Comparison of ENCODE assay signal across 14 mouse cellular contexts in the genomic region with DNA sequence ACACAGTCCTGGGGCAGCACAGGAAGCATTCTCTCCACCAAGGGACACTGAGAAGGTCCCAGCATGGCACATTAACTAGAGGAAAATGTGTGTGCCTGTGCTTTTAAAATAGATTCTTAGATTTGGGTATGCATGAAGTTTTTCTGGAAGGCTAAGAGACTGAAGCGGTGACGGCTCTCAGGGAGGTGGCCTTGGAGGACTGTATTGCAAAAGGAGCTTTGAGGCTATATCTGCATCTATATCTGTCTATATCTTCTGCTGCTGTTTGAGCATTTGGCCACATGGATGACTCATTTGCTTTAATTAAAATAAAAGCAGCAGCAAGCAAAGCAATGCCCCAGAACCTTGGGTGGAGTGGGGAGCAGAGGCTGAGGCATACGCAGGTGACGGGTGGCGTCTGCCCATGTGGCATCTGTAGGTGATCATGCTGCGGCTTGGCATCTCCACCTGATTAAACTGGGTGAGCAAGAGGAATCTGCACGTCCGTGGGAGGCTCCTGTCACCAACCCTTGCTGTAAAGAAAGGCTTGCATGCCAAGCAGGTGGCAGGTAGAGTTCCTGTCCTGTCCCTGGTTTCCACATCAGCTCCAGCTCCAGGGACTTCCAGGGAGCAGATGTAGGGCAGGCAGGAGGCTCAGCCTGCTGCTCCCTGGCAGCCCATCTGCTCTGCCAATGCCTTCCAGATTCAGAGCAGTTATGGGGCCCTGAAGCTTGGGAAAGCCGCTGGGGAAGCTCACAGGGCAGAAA.
DNase-seq lines count a peak whose midpoint lies in the region; ATAC-seq and TF ChIP-seq lines count a peak whose summit lies in the region.
"Had no signal": no experiment of that assay in that cellular context is flagged by ENCODE, and none has a peak within 500 bp of the region (broad histone marks: within the 10 kb centered on the region; RNA-seq: fewer than 3 reads in every experiment).

No protein-coding gene starts in this region.

- no peak overlapping the region for H3K9ac ChIP-seq in hindbrain, embryonic 16.5 days (ENCODE audit: low read depth, low read length)
- H3K9ac ChIP-seq in hindbrain, embryonic 12.5 days: no peak overlapping the region
- no peak overlapping the region for H3K9ac ChIP-seq in liver, postnatal 0 days (replicated peaks)
- no peak overlapping the region for H3K9ac ChIP-seq in kidney, embryonic 14.5 days (ENCODE audit: low read depth, low read length)
- H3K9ac ChIP-seq: kidney, embryonic 15.5 days; liver, embryonic 14.5 days; neural tube, embryonic 12.5 days had no signal

- TF ChIP-seq CTCF in liver, postnatal 0 days (IDR thresholded peaks at IDR 0.05; ENCODE audit: low read depth): no peak

- WGBS in hindbrain, embryonic 16.5 days: 73% methylated on average over 9 of the region's 9 CpGs
- 84% methylated on average over 9 of the region's 9 CpGs for WGBS in hindbrain, embryonic 12.5 days
- 73% methylated on average over 9 of the region's 9 CpGs for WGBS in liver, postnatal 0 days (ENCODE audit: insufficient replicate concordance)
- 87% methylated on average over 9 of the region's 9 CpGs for WGBS in kidney, embryonic 14.5 days

- TF ChIP-seq EP300 in liver, postnatal 0 days (IDR thresholded peaks at IDR 0.05; ENCODE audit: low read depth): no peak

- no peak overlapping the region for H3K4me3 ChIP-seq in hindbrain, embryonic 16.5 days (ENCODE audit: low read length)
- H3K4me3 ChIP-seq in hindbrain, embryonic 12.5 days: no peak overlapping the region
- H3K4me3 ChIP-seq in liver, postnatal 0 days (ENCODE audit: low read depth, low read length): no peak overlapping the region
- no peak overlapping the region for H3K4me3 ChIP-seq in kidney, embryonic 14.5 days (ENCODE audit: low read length)
- H3K4me3 ChIP-seq: kidney, embryonic 15.5 days; megakaryocyte, embryonic 14.5 days; neural tube, embryonic 12.5 days had no signal

- no peaks in the 10 kb centered on the region for H3K36me3 ChIP-seq in hindbrain, embryonic 16.5 days (ENCODE audit: control insufficient read depth, insufficient read depth, low read length)
- H3K36me3 ChIP-seq in hindbrain, embryonic 12.5 days: no peaks in the 10 kb centered on the region
- H3K36me3 ChIP-seq in liver, postnatal 0 days (replicated peaks; ENCODE audit: insufficient read depth, low read length): no peaks in the 10 kb centered on the region
- H3K36me3 ChIP-seq in kidney, embryonic 14.5 days (ENCODE audit: control insufficient read depth, insufficient read depth, low read length): no peaks in the 10 kb centered on the region
- H3K36me3 ChIP-seq: kidney, embryonic 15.5 days; neural tube, embryonic 12.5 days had no signal

- no peaks in the 10 kb centered on the region for H3K9me3 ChIP-seq in hindbrain, embryonic 16.5 days (ENCODE audit: control insufficient read depth, low read length)
- H3K9me3 ChIP-seq in hindbrain, embryonic 12.5 days (replicated peaks): no peaks in the 10 kb centered on the region
- no peaks in the 10 kb centered on the region for H3K9me3 ChIP-seq in liver, postnatal 0 days (ENCODE audit: low read length)
- no peaks in the 10 kb centered on the region for H3K9me3 ChIP-seq in kidney, embryonic 14.5 days (ENCODE audit: control insufficient read depth, low read length)
- H3K9me3 ChIP-seq: kidney, embryonic 15.5 days; megakaryocyte, embryonic 14.5 days; neural tube, embryonic 12.5 days had no signal

- peak; percentile 54 for ATAC-seq in hindbrain, embryonic 16.5 days
- ATAC-seq in hindbrain, embryonic 12.5 days (ENCODE audit: low FRiP score): no peak
- no peak for ATAC-seq in liver, postnatal 0 days
- no peak for ATAC-seq in kidney, embryonic 14.5 days (ENCODE audit: low FRiP score, low TSS enrichment)

- peak; percentile 69 to 77 for DNase-seq in cerebellum, postnatal 10 days
- DNase-seq in layer of hippocampus, adult 9-10 months (ENCODE audit: low spot score): peak; percentile 11
- peak; percentile 34 to 61 for DNase-seq in right cerebral cortex, postnatal 10 days (ENCODE audit: low spot score in 2 of 2)
- no peak for DNase-seq in testis, postnatal 14 days (ENCODE audit: low spot score)
- no peak for DNase-seq in liver, postnatal 0 days
- DNase-seq: adrenal gland, postnatal 25 days; B cell, adult 2 months had no signal

- no peak overlapping the region for H3K4me2 ChIP-seq in hindbrain, embryonic 16.5 days (ENCODE audit: low read length)
- H3K4me2 ChIP-seq in hindbrain, embryonic 12.5 days (replicated peaks): no peak overlapping the region
- no peak overlapping the region for H3K4me2 ChIP-seq in liver, postnatal 0 days (ENCODE audit: low read depth, low read length)
- no peak overlapping the region for H3K4me2 ChIP-seq in kidney, embryonic 14.5 days (replicated peaks; ENCODE audit: low read depth, low read length)
- H3K4me2 ChIP-seq: kidney, embryonic 15.5 days; neural tube, embryonic 12.5 days had no signal

- H3K27me3 ChIP-seq in hindbrain, embryonic 16.5 days (replicated peaks; ENCODE audit: control insufficient read depth, insufficient read depth, low read length): no peaks in the 10 kb centered on the region
- no peaks in the 10 kb centered on the region for H3K27me3 ChIP-seq in hindbrain, embryonic 12.5 days
- no peaks in the 10 kb centered on the region for H3K27me3 ChIP-seq in liver, postnatal 0 days (ENCODE audit: insufficient read depth, low read length)
- no peaks in the 10 kb centered on the region for H3K27me3 ChIP-seq in kidney, embryonic 14.5 days (ENCODE audit: control insufficient read depth, insufficient read depth, low read length)
- H3K27me3 ChIP-seq: kidney, embryonic 15.5 days; neural tube, embryonic 12.5 days had no signal

- H3K27ac ChIP-seq in hindbrain, embryonic 16.5 days (ENCODE audit: low read depth, low read length): no peak overlapping the region
- H3K27ac ChIP-seq in hindbrain, embryonic 12.5 days: no peak overlapping the region
- no peak overlapping the region for H3K27ac ChIP-seq in liver, postnatal 0 days (ENCODE audit: low read depth)
- H3K27ac ChIP-seq in kidney, embryonic 14.5 days (ENCODE audit: low read depth, low read length): no peak overlapping the region
- H3K27ac ChIP-seq: kidney, embryonic 15.5 days; liver, embryonic 14.5 days; neural tube, embryonic 12.5 days had no signal

- no peaks in the 10 kb centered on the region for H3K4me1 ChIP-seq in hindbrain, embryonic 16.5 days (ENCODE audit: control insufficient read depth, insufficient read depth, low read depth, low read length)
- H3K4me1 ChIP-seq in hindbrain, embryonic 12.5 days: no peaks in the 10 kb centered on the region
- peaks cover 2% of the 10 kb centered on the region; the same call in 1 of the 2 replicates for H3K4me1 ChIP-seq in liver, postnatal 0 days (ENCODE audit: insufficient read depth)
- H3K4me1 ChIP-seq in kidney, embryonic 14.5 days (ENCODE audit: control insufficient read depth, insufficient read depth, low read length): no peaks in the 10 kb centered on the region
- H3K4me1 ChIP-seq: kidney, embryonic 15.5 days; neural tube, embryonic 12.5 days had no signal

Comparison
In these comparisons a context has a peak if more than half of its experiments do, and no peak if none do; other contexts are left out.
1. DNase-seq: peak in cerebellum, postnatal 10 days (2 of 2), layer of hippocampus, adult 9-10 months (single experiment) and right cerebral cortex, postnatal 10 days (2 of 2); none in testis, postnatal 14 days (single experiment) and liver, postnatal 0 days (single experiment).